Mouse (Mus musculus): ENCODE results near the gene Mtch1. TPM values are rescaled to one million over a fixed set of nuclear protein-coding genes. Genes with fewer than 3 reads are reported as not detected.
"Not testable (repeated sequence)": the region's sequence is repeated elsewhere in the genome, so short reads cannot be mapped to it uniquely, and the experiment has no call there.

Mtch1 gene
- total and polyA plus RNA-seq, 2 experiments from 2014 or later, result 504 to 595 TPM

DNA sequence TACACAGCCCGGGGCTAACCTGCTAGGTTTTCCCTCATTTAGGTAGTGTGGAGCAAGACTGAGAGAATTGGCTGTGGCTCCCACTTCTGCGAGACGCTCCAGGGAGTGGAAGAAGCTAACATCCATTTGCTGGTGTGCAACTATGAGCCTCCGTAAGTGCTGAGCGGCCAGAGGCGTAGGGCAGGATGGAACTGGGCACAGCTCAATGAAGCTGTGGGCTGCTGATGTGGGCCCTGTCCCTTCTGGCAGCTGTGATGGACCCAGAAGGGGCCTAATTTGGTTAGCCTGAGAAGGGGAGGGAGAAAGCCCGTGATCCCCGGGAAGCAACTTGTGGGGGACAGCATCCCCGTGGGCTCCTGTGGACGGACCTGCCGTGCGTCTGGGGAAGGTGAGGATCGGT lies 21.9 kb downstream of the Mtch1 start:
- TF ChIP-seq CTCF (IDR thresholded peaks at IDR 0.05; ENCODE audit: low read depth), result no peak
- Histone ChIP-seq H3K36me3 (ENCODE audit: insufficient read depth) (peaks cover 3% of the 10 kb centered on the region; the same call in 1 of the 2 replicates), H3K9me3 (ENCODE audit: low read length) (no peaks in the 10 kb centered on the region), H3K27me3 (ENCODE audit: insufficient read depth, low read length) (no peaks in the 10 kb centered on the region), H3K4me3 (ENCODE audit: low read depth, low read length) (no peak overlapping the region), H3K9ac (no peak overlapping the region), H3K4me1 (ENCODE audit: insufficient read depth) (peaks cover 19% of the 10 kb centered on the region), H3K27ac (ENCODE audit: low read depth, low read length) (no peak overlapping the region), H3K4me2 (ENCODE audit: low read depth) (no peak overlapping the region)
- ATAC-seq (no peak), DNase-seq (no peak)
- WGBS, result 47% methylated on average over 13 of the region's 13 CpGs

DNA sequence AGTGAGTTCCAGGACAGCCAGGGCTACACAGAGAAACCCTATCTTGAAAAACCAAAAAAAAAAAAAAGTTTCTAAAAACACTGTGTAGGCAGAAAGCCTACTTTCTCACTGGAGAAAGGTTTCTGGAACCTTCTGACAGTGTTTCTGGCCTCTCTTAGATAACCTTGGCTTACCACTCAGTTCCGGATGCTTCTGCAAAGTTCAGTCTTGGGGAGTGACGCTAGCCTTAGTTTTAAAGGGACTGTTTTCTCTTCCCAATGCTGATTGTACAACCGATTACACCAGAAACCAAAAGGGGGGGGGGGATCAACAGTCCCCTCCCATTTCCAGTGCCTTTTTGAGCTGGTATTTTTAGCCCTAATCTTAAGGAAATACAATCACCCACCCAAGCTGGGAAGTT lies 24.1 kb downstream of the Mtch1 start:
- H3K9me3 ChIP-seq (ENCODE audit: low read length), result no peaks in the 10 kb centered on the region
- DNase-seq, result no peak
- WGBS, result 95% methylated on average over 3 of the region's 3 CpGs
- no peak for TF ChIP-seq CTCF (IDR thresholded peaks at IDR 0.05; ENCODE audit: low read depth)
- ATAC-seq, result no peak
- peaks cover 19% of the 10 kb centered on the region for H3K4me1 ChIP-seq (ENCODE audit: insufficient read depth)
- H3K4me2 ChIP-seq (ENCODE audit: low read depth), result no peak overlapping the region
- H3K27ac ChIP-seq (ENCODE audit: low read depth, low read length), result no peak overlapping the region
- no peaks in the 10 kb centered on the region for H3K27me3 ChIP-seq (ENCODE audit: insufficient read depth, low read length)
- H3K9ac ChIP-seq, result no peak overlapping the region
- no peak overlapping the region for H3K4me3 ChIP-seq (ENCODE audit: low read depth, low read length)
- H3K36me3 ChIP-seq (ENCODE audit: insufficient read depth), result no peaks in the 10 kb centered on the region

DNA sequence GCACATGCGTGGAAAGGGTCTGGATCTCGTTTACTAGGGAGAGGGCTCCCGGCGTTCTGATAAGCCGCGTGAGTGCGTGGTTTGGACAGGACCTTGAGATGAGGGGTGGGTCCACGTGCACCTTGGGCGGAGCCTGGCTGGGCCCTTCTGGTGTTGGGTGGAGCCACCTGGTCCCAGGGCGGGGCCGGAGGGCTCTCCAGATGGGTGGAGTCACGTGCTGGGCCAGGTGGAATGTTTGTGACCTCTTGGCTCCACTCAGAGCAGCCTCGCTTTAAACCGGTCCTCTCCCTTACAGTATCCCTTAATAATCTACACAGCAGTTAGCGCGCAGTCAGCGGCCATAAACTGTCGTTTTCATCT lies 25.2 kb downstream of the Mtch1 start:
- no peak overlapping the region for H3K4me2 ChIP-seq (ENCODE audit: low read depth)
- H3K27ac ChIP-seq (ENCODE audit: low read depth, low read length), result no peak overlapping the region

DNA sequence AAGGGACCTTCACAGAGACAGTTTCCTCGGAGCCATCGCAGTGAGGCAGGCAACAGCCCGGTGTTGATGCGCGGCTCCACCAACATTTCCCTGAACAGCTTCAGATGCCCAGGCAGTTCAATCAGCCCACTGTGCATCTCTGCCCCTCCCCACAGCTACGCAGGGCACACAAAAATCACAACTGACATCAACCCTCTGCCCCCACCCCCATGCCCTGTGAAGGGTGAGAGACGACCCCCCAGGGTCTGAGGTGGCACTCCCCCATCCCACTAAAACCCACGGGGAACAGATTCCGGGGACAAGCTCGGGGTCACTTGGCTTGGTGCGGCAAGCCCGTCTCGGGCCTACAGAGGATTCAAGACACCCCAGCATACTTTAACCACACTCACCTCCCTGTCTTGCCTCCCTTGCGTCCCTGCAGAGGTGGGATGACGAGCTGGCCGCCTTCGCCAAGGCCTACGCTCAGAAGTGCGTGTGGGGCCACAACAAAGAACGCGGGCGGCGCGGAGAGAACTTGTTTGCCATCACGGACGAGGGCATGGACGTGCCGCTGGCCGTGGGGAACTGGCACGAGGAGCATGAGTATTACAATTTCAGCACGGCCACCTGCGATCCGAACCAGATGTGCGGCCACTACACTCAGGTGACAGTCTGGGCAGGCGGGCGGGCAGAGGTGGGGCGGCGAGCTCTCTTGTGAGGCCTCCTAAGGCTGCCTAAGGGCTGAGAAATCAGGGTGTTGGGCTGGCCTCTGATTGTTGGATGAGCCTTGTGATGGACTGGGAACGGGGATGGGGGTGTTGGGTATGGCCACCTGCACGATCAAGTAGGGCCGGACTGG lies 25.8 kb downstream of the Mtch1 start:
- peaks cover 7% of the 10 kb centered on the region for H3K4me1 ChIP-seq (ENCODE audit: insufficient read depth)
- DNase-seq, result no peak
- no peaks in the 10 kb centered on the region for H3K27me3 ChIP-seq (ENCODE audit: insufficient read depth, low read length)
- no peak overlapping the region for H3K4me2 ChIP-seq (ENCODE audit: low read depth)
- no peak overlapping the region for H3K27ac ChIP-seq (ENCODE audit: low read depth, low read length)
- no peak for TF ChIP-seq CTCF (IDR thresholded peaks at IDR 0.05; ENCODE audit: low read depth)
- no peak for ATAC-seq
- no peaks in the 10 kb centered on the region for H3K36me3 ChIP-seq (ENCODE audit: insufficient read depth)
- no peak overlapping the region for H3K4me3 ChIP-seq (ENCODE audit: low read depth, low read length)
- WGBS, result 28% methylated on average over 41 of the region's 41 CpGs
- H3K9me3 ChIP-seq (ENCODE audit: low read length), result no peaks in the 10 kb centered on the region
- H3K9ac ChIP-seq, result no peak overlapping the region

More for the DNA sequence above, 25.2 kb downstream of the Mtch1 start:
- H3K9ac ChIP-seq, result no peak overlapping the region
- no peaks in the 10 kb centered on the region for H3K9me3 ChIP-seq (ENCODE audit: low read length)
- H3K4me1 ChIP-seq (ENCODE audit: insufficient read depth), result peaks cover 13% of the 10 kb centered on the region
- ATAC-seq (no peak), DNase-seq (no peak)
- no peaks in the 10 kb centered on the region for H3K27me3 ChIP-seq (ENCODE audit: insufficient read depth, low read length)
- H3K36me3 ChIP-seq (ENCODE audit: insufficient read depth), result no peaks in the 10 kb centered on the region
- H3K4me3 ChIP-seq (ENCODE audit: low read depth, low read length), result no peak overlapping the region
- WGBS, result 36% methylated on average over 18 of the region's 18 CpGs
- no peak for TF ChIP-seq CTCF (IDR thresholded peaks at IDR 0.05; ENCODE audit: low read depth)

DNA sequence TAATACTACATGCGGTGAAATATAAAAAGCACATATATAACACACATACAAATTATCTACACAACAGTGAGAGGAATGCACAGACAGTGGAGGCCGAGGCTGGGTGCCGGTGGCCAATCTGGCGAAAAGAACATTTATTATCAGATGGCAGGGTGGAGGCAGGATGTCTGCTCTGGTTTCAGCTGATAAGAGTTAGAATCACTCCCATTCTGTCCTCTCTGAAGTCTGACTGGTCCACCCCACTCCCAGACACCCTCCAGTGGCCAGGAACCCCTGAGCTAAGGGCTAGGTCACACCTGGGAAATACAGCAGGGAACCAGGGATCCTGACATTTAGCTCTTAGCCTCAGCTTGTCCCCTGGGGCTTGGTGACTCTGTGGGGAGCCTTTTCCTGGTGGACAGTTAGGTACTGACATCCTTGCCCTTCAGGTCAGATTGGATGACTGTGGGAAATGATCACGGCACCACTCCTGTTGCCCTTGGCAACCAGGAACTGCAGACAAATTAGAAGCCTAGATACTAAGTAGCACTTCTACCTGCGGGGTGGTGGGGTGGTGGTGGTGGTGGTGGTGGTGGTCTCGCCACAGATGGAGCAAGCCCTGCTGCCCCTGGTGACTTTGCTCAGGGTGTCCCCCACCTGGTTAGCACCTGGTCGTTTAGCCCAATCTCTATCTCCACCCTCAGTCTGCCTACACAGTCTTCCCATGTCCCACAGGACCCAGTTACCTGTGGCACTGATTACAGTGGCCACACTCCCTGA lies 27.7 kb downstream of the Mtch1 start:
- H3K27ac ChIP-seq (ENCODE audit: low read depth, low read length), result no peak overlapping the region
- TF ChIP-seq CTCF (IDR thresholded peaks at IDR 0.05; ENCODE audit: low read depth), result no peak
- DNase-seq, result no peak
- ATAC-seq, result no peak
- H3K9me3 ChIP-seq (ENCODE audit: low read length), result no peaks in the 10 kb centered on the region
- H3K4me3 ChIP-seq (ENCODE audit: low read depth, low read length), result no peak overlapping the region
- H3K27me3 ChIP-seq (ENCODE audit: insufficient read depth, low read length), result no peaks in the 10 kb centered on the region
- H3K36me3 ChIP-seq (ENCODE audit: insufficient read depth), result no peaks in the 10 kb centered on the region
- 74% methylated on average over 8 of the region's 8 CpGs for WGBS
- H3K4me2 ChIP-seq (ENCODE audit: low read depth), result no peak overlapping the region
- H3K4me1 ChIP-seq (ENCODE audit: insufficient read depth), result no peaks in the 10 kb centered on the region
- H3K9ac ChIP-seq, result no peak overlapping the region

DNA sequence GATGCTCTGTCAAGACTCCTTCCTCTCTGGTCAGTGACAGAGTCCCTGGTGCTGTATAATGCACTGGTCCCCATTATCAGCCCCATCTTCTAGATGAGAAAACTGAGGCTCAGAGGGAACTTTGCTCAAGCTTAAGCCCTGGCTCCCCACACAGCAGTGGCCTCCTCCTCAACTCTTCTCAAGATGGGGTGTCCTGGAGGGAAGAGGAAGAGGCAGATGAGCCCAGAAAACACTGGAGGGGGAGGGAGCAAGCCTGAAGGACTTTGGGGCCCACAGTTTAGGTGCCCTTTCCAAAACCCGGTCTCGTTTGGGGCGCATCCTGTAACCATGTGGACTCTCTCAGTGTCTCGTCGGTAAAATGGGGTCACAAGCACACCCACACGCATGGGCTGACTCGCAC lies 28.3 kb downstream of the Mtch1 start:
- no peaks in the 10 kb centered on the region for H3K36me3 ChIP-seq (ENCODE audit: insufficient read depth)
- H3K27ac ChIP-seq (ENCODE audit: low read depth, low read length), result no peak overlapping the region
- H3K4me2 ChIP-seq (ENCODE audit: low read depth), result no peak overlapping the region
- no peak for TF ChIP-seq CTCF (IDR thresholded peaks at IDR 0.05; ENCODE audit: low read depth)
- H3K4me1 ChIP-seq (ENCODE audit: insufficient read depth), result no peaks in the 10 kb centered on the region
- WGBS, result 93% methylated on average over 7 of the region's 7 CpGs
- H3K9me3 ChIP-seq (ENCODE audit: low read length), result no peaks in the 10 kb centered on the region
- no peak for DNase-seq
- H3K9ac ChIP-seq, result no peak overlapping the region
- H3K4me3 ChIP-seq (ENCODE audit: low read depth, low read length), result no peak overlapping the region
- ATAC-seq, result no peak
- H3K27me3 ChIP-seq (ENCODE audit: insufficient read depth, low read length), result no peaks in the 10 kb centered on the region

DNA sequence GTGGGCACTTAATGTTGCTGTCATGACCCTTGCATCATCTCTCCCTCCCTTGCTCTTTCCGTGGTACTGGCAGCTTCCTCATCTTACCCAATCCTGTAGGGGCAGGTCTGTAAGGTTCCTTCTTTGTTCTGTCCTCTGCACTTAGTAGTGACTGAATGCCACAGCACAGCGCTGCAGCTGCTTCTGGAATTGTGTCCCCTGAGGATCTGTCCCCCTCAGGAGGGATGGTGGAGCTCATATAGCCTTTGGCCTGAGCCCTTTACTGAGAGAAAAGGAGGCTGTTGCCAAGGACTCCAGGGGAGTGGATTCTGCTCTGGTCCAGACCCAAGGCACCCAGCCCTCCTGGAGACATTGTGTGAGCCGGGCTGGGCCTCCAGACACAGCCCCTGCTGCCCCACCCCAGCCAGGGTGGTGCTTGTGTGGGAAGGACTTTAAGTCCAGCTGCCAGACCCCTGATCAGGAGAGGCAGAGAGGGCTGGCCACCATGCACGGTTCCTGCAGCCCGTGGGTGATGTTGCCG lies 28.9 kb downstream of the Mtch1 start:
- no peak overlapping the region for H3K4me3 ChIP-seq (ENCODE audit: low read depth, low read length)
- WGBS, result 61% methylated on average over 6 of the region's 6 CpGs
- H3K27ac ChIP-seq (ENCODE audit: low read depth, low read length), result no peak overlapping the region
- H3K4me1 ChIP-seq (ENCODE audit: insufficient read depth), result no peaks in the 10 kb centered on the region
- no peak overlapping the region for H3K4me2 ChIP-seq (ENCODE audit: low read depth)
- no peak for TF ChIP-seq CTCF (IDR thresholded peaks at IDR 0.05; ENCODE audit: low read depth)
- H3K9ac ChIP-seq, result no peak overlapping the region
- H3K9me3 ChIP-seq (ENCODE audit: low read length), result no peaks in the 10 kb centered on the region
- ATAC-seq (no peak), DNase-seq (no peak)
- H3K36me3 ChIP-seq (ENCODE audit: insufficient read depth), result no peaks in the 10 kb centered on the region
- H3K27me3 ChIP-seq (ENCODE audit: insufficient read depth, low read length), result no peaks in the 10 kb centered on the region

DNA sequence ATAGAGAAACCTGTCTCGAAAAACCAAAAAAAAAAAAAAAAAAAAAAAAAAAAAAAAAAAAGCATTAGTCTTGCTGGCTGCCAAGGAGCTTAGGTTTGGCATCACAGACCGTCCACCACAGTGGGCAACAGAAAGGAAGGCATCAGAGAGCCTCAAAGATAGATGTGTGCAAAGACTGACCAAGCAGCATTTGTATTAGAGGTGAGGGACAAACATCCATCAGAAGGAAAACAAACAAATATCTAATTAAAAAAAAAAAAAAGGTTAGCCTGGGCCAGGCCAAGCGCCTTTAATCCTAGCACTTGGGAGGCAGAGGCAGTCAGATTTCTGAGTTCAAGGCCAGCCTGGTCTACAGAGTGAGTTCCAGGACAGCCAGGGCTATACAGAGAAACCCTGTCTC lies 30.4 kb downstream of the Mtch1 start, which contains the start of gene Pi16:
Gene Pi16, plus strand, starts transcription at position 301 of the 400 bp plus-strand sequence.
- not testable (repeated sequence) for H3K27me3 ChIP-seq (ENCODE audit: insufficient read depth, low read length); H3K4me3 ChIP-seq (ENCODE audit: low read depth, low read length); H3K4me1 ChIP-seq (ENCODE audit: insufficient read depth); H3K4me2 ChIP-seq (ENCODE audit: low read depth); DNase-seq; H3K9ac ChIP-seq; ATAC-seq; H3K36me3 ChIP-seq (ENCODE audit: insufficient read depth); H3K9me3 ChIP-seq (ENCODE audit: low read length); H3K27ac ChIP-seq (ENCODE audit: low read depth, low read length)
- WGBS, result 86% methylated on average over 3 of the region's 3 CpGs

Data from forebrain, postnatal 0 days (tissue).